Mouse (Mus musculus) Patski (cell line): Measurements from ENCODE around the gene Glmp. TPM values are rescaled to one million over a fixed set of nuclear protein-coding genes. Genes with fewer than 3 reads are reported as not detected.
"Not testable (repeated sequence)": the region's sequence is repeated elsewhere in the genome, so short reads cannot be mapped to it uniquely, and the experiment has no call there.

Source experiments
- ATAC-seq: fragments of 100-300 bp; one replicate; pipeline ENCODE4 v1.8.0; 2021
- CTCF ChIA-PET: fragments of 350-600 bp; sonication (Branson Sonifier 250); formaldehyde crosslinking; loops from one replicate; lab custom pipeline; 2022; ENCODE audit warnings: inconsistent platforms; lab: Charles Lee
- POLR2A ChIA-PET: fragments of 350-600 bp; sonication (Branson Sonifier 250); formaldehyde crosslinking; loops from one replicate; lab custom pipeline; 2022; ENCODE audit warnings: antibody characterized with exemption, inconsistent platforms; lab: Charles Lee
- DNase-seq: peaks from one replicate; pipeline ENCODE4 v3.0.0-alpha.2; 2011; ENCODE audit warnings: low read depth, low spot score
- H3K27me3 ChIP-seq: fragments of 371-371 bp; one replicate; pipeline ENCODE4 v1.5.1; 2021
- CTCF ChIP-seq: fragments of 100-300 bp; IDR thresholded peaks from one replicate; pipeline ENCODE4 v1.5.1; 2021
- in situ Hi-C: fragments of 300-500 bp; cut with MboI; formaldehyde crosslinking; loops from 3 replicates; pipeline ENCODE4 v1.11.1; 2018; ENCODE audit warnings: low pct_unique_long_range_greater_than_20kb, mixed read lengths
- polyA plus RNA-seq: library from polyadenylated mRNA; unstranded; gene quantifications from one replicate; pipeline ENCODE4 v1.2.3, GENCODE M21; 2021

Glmp gene
- polyA plus RNA-seq, 1 experiment from 2014 or later = 590 TPM

DNA sequence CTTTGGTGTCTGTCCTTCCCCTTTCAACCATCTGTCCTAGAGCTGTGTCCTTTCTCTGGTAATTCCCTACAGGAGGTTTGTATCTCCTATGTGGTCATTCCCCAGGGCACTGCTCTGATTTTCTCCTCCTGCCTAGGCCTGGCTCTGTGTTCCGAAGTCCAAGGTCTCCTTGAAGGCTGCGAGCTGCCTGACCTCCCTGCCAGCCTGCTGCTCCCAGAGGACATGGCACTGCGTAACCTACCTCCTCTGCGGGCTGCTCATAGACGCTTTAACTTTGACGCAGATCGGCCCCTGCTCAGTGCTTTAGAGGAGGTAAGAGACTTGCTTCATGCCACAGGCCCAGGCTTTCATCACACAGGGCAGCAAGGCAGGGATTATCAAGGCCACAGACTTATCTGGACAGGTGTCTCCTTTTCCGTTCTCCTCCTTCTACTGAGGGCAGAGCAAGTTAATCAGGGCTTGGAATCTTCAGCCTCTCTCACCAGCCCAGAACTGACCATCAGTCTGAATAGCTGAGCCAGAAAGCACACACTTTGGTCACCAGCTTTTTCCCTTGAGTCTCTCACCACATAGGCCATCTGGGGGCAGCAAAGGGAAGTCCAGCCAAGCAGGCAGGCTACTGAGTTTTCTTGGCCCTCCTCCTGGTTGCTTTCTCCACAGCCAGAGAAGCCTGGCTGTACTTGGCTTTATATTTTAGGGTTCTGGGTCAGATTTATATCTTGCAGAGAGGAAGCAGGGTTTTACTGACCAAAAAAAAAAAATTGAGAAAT is 29.8 kb downstream of the Glmp start:
- TF ChIP-seq CTCF = no peak
- ATAC-seq = no peak
- POLR2A ChIA-PET = interaction anchor here (0.6 kb wide), 2 partner anchors 41 to 601 kb away, joined by 4 read pairs; no protein-coding TSS in a partner anchor
- DNase-seq = no peak
- in situ Hi-C loops = no loop called here
- H3K27me3 ChIP-seq = no peaks in the 10 kb centered on the region
- CTCF ChIA-PET = interaction anchor here (0.8 to 1.3 kb wide), 2 partner anchors 10 to 12 kb away, joined by 4 to 5 read pairs; partner anchors contain the start of gene Paqr6

DNA sequence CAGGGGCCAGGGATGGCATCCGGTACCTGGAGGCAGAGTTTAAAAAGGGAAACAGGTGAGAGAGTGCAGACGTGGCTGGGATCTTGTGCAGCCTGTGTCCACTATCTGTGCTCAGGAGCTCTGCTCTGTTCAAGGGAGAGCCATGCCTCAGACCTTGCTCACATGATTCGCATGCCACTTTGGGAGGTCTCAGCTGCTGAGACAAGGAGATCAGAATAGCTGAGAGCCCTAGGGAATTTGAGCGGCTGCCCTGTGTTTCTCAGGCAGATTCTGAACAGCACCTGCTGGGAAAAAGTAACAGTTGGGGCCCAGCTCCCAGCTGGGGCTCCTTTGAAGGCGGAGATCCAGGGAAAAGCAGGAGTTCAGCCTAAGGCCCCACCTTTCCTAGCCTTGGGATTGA is 34.8 kb downstream of the Glmp start:
- TF ChIP-seq CTCF = no peak
- no peak for DNase-seq
- in situ Hi-C loops = no loop called here
- CTCF ChIA-PET = interaction anchor here (1.1 to 1.2 kb wide), 3 partner anchors 14 to 28 kb away, joined by 3 to 5 read pairs (median 4); no protein-coding TSS in a partner anchor
- ATAC-seq = no peak
- H3K27me3 ChIP-seq = no peaks in the 10 kb centered on the region
- POLR2A ChIA-PET = interaction anchor here (0.8 kb wide), 1 partner anchor 11 kb away, joined by 3 read pairs; no protein-coding TSS in a partner anchor

DNA sequence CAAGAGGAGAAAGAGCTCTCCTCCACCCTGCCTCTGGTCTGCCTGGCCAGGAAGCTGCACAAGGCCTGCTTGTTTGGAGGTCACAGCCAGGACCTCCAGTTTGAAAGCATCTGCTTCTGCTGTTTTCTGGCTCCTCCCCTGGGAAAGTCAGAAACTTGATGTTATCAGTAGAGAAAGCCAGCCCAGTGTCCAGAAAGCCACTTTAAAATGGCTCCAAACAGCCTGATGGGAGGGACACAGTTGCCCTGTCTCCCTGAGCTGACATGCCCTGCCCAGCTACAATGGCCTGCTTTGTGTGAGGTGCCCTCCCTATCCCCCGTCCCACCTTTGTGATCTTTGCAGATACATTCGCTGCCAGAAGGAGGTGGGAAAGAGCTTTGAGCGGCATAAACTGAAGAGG is 35.2 kb downstream of the Glmp start:
- in situ Hi-C loops = no loop called here
- ATAC-seq (no peak), DNase-seq (no peak)
- ChIA-PET POLR2A (interaction anchor here (1.0 kb wide), 1 partner anchor 8 kb away, joined by 3 read pairs; no protein-coding TSS in a partner anchor), CTCF (interaction anchor here (0.8 to 1.2 kb wide), 3 partner anchors 14 to 28 kb away, joined by 3 to 4 read pairs (median 3); no protein-coding TSS in a partner anchor)
- H3K27me3 ChIP-seq = no peaks in the 10 kb centered on the region
- TF ChIP-seq CTCF = no peak

DNA sequence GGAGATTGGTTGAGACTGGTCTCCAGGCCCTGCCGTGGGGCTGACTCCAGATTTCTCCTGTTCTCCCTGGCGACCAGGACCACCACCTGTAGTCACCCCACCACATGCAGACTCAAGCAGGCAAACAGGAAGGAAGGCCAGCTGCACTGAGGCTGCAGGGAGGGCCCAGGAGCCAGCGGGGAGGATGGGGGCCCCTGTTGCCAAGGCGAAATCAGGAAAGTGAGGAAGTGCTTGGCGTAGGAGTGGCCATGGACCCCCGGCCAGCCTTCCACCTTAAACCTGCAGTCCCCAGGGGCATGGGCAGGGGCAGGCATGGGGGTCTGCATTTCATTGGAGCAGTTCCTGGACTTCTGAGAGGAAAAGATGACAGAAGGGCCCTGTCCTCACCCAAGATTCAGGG is 36.3 kb downstream of the Glmp start:
- in situ Hi-C loops = no loop called here
- ChIA-PET POLR2A (interaction anchor here (1.0 kb wide), 1 partner anchor 9 kb away, joined by 3 read pairs; no protein-coding TSS in a partner anchor), CTCF (interaction anchor here (1.0 kb wide), 1 partner anchor 9 kb away, joined by 3 read pairs; no protein-coding TSS in a partner anchor)
- ATAC-seq = no peak
- no peak for TF ChIP-seq CTCF
- DNase-seq = no peak
- H3K27me3 ChIP-seq = no peaks in the 10 kb centered on the region

DNA sequence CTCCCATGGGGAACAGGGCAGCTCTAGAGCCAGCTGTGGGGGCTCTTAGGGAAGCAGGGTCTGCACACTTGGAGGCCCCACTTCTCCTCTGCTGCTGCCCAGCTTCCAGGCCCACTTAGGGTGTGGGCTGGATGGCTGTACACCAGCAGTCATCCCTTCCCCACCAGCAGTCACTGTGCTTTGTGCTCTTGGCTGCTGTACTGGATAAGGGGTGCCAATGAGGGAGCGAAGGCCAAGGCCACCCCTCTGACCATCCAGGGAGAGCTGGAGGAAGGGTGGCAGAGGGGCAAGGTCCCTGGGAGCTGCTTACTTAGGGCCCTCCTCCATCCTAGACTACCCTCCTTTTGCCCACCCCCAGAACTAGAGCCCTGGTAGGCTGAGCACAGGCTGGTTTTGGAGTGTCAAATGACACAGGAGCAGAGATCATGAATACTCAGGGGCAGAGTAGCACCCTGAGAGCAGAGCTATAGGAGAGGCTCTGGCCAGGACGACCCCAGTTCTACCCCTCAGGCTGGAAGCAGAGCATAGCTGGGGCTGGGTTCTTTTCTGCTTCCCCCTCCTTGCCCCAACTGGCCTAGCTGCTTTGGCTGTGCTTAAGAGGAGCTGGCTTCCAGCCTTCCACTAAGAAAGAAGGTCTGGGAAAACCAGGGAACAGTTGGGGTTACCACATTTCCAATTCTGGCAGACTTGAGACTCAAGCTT is 36.9 kb downstream of the Glmp start:
- POLR2A ChIA-PET = interaction anchor here (0.6 to 0.9 kb wide), 4 partner anchors 10 to 41 kb away, joined by 3 read pairs; no protein-coding TSS in a partner anchor
- no peak for TF ChIP-seq CTCF
- H3K27me3 ChIP-seq = no peaks in the 10 kb centered on the region
- in situ Hi-C loops = no loop called here
- ATAC-seq (no peak), DNase-seq (no peak)
- CTCF ChIA-PET = interaction anchor here (1.0 kb wide), 1 partner anchor 10 kb away, joined by 3 read pairs; no protein-coding TSS in a partner anchor

DNA sequence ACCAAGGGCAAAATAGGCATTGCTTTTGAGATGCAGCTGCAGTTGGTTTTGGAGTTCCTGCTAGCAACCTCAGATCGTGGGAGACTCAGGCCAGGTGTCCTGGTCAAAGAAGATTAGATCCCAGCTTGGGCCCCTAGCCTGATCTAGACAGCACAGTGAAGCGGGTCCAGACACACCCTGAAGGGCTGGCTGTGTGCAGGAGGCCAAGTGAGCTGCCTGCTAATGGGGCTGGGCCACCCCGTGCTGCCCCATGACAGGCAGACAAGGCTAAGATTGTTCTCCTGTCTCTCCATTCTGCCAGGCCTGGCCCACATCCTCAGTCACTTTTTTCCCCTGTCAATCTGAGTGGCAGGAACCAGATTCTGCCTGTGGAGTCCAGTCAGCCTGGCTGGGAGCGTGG is 38.9 kb downstream of the Glmp start:
- H3K27me3 ChIP-seq = no peaks in the 10 kb centered on the region
- no peak for DNase-seq
- no peak for ATAC-seq
- no peak for TF ChIP-seq CTCF
- POLR2A ChIA-PET = no interaction called here
- in situ Hi-C loops = no loop called here
- CTCF ChIA-PET = interaction anchor here (1.6 kb wide), 1 partner anchor 10 kb away, joined by 5 read pairs; no protein-coding TSS in a partner anchor

DNA sequence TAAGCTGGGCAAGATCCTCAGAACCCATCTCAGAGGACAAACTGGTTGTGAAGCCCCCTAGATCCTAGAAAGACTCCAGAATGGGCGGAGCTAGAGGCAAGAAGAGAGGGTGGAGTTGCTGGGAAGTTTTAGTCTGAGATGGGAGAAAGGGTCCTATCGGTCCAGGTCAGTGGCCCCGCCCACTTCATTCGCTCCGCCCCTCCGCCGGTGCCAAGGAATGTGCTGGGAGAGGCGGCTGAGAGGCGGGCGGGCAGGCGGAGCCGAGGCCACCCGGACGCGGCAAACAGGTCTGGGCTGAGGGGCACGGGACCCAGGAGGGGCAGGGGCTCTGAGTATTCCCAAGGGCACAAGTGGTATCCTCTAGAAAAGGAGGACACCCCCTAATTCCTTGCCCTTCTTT is 39.5 kb downstream of the Glmp start, which contains the start of gene Paqr6:
Gene Paqr6 (plus strand): TSS at position 248 of the 400 bp plus-strand sequence.
- no peak for DNase-seq
- TF ChIP-seq CTCF = no peak
- in situ Hi-C loops = no loop called here
- ChIA-PET POLR2A (no interaction called here), CTCF (interaction anchor here (1.6 kb wide), 1 partner anchor 10 kb away, joined by 5 read pairs; no protein-coding TSS in a partner anchor)
- H3K27me3 ChIP-seq = no peaks in the 10 kb centered on the region
- ATAC-seq = no peak

DNA sequence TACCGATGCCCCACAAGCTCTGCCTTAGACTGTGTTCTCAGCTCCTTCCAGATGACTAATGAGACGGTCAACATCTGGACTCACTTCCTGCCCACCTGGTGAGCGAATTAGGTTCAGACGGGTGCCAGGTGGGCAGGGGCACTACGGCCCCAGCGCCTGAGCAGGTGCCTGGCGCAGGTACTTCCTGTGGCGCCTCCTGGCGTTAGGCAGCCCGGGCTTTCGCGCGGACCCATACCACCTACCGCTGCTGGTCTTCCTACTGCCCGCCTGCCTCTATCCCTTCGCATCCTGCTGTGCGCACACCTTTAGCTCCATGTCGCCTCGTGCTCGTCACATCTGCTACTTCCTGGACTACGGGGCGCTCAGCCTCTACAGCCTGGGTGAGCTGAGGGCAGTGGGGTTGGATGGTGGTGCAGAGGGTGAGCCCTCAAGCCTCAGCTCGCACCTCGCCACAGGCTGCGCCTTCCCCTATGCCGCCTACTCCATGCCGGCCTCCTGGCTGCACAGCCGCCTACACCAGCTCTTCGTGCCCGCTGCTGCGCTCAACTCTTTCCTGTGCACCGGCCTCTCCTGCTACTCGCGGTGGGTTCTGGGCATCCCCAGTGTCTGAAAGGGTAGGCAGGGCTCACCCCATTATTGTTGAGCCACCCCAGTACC is 41.0 kb downstream of the Glmp start:
- no peak for TF ChIP-seq CTCF
- no peaks in the 10 kb centered on the region for H3K27me3 ChIP-seq
- POLR2A ChIA-PET = interaction anchor here (0.6 kb wide), 1 partner anchor 48 kb away, joined by 4 read pairs; no protein-coding TSS in a partner anchor
- CTCF ChIA-PET = no interaction called here
- no peak for DNase-seq
- ATAC-seq = no peak
- in situ Hi-C loops = no loop called here

DNA sequence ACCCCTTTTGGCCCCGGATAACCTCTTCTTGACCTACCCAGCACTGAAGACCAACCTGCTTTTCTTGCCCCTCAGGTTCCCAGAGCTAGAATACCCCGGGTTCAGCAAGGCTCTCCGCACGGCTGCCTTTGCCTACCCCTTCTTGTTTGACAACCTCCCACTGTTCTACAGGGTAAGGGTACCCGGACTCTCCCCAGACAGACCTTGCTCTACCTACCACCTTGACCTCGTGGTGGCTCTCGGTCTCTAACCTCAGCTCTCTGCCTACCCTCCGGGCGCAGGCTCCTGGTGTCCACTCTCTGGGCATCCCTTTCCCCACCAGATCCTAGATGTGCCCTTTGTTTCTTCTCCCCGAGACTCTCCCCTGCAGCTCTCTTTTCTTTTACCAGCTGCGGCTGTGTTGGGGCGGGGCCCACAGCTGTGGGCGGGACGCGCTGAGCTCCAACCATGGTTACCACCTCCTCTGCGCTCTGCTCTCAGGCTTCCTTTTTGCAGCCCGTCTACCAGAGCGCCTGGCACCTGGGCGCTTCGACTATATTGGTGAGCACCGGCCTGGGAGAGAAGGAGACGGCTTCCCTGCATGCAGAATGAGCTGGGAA is 42.1 kb downstream of the Glmp start:
- ATAC-seq = peak; percentile 20
- DNase-seq, H3K27me3 ChIP-seq, CTCF ChIA-PET, POLR2A ChIA-PET, in situ Hi-C loops: not testable (repeated sequence)

DNA sequence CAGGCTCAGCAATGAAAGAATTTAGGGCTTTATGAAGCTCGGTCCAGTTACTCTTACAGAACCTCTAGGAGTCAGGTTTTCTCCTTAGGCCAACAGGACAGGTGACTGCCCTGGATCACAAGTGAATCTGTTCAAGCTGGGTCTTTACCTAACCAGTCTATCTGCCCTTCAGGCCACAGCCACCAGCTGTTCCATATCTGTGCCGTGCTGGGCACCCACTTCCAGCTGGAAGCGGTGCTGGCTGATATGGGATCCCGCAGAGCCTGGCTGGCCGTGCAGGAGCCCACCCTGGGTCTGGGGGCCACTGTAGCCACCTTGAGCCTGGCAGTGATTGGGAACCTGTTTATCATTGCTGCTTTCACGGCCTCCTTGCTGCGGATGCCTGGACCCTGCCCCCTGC is 42.7 kb downstream of the Glmp start:
- in situ Hi-C loops, H3K27me3 ChIP-seq, DNase-seq, CTCF ChIA-PET, ATAC-seq, POLR2A ChIA-PET: not testable (repeated sequence)

DNA sequence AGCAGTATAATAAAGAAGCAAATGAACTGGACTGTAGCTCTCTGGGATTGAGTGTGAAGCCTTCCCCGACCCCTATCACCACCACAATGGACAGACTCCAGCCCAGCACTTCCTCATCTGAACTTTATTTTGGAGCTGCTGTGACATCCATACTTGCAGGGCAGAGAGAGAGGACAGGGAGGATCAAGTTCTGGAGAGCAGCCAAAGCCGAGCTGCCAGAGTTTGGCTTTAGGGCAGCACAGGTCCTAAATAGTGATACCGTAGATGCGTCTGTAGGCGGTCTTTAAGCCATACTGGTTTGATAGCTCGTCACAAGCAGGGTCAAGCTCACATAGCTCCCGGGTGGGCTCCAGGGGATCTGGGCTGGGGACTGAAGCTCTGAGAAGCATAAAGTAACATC is 43.7 kb downstream of the Glmp start:
- DNase-seq, H3K27me3 ChIP-seq, in situ Hi-C loops, ATAC-seq, CTCF ChIA-PET, POLR2A ChIA-PET: not testable (repeated sequence)

DNA sequence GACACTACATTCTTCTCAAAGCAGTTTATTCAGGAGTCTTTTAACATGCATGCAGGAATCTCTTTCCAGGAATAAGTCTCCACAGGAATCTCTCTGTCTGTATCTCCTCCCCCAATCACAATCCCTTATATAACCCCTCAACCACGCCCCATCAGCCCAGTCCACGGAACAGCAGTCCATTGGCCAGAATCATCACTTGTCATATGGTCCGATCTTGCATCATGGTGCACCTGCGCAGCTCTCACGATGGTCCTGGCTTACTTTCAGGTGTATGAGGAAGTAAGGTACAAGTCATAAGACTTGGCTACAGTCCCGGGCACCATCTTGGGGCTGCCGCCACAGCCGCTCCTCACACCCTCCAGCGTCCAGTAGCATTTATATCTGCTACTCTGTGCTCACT is 47.8 kb downstream of the Glmp start, which contains the start of gene Bglap3:
Gene Bglap3 (minus strand): TSS at position 101 of the 400 bp plus-strand sequence.
- in situ Hi-C loops, POLR2A ChIA-PET, CTCF ChIA-PET, DNase-seq, ATAC-seq, H3K27me3 ChIP-seq: not testable (repeated sequence)

DNA sequence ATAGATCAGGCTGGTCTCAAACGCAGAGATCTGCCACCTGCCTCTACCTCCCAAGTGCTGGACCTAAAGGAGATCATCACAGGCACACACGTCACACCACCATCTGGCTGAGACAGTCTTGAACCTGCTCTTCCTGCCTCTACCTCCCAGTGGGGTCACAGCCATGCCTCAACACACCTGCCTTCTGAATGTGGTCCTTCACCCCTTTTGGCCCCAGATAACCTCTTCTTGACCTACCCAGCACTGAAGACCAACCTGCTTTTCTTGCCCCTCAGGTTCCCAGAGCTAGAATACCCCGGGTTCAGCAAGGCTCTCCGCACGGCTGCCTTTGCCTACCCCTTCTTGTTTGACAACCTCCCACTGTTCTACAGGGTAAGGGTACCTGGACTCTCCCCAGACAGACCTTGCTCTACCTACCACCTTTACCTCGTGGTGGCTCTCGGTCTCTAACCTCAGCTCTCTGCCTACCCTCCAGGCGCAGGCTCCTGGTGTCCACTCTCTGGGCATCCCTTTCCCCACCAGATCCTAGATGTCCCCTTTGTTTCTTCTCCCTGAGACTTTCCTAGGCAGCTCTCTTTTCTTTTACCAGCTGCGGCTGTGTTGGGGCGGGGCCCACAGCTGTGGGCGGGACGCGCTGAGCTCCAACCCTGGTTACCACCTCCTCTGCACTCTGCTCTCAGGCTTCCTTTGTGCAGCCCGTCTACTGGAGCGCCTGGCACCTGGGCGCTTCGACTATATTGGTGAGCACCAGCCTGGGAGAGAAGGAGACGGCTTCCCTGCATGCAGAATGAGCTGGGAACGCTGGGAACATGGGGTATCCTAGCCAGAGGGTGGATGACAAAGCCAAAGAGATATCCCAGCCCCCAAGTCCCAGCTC is 51.2 kb downstream of the Glmp start:
- ATAC-seq, H3K27me3 ChIP-seq, DNase-seq, POLR2A ChIA-PET, in situ Hi-C loops, CTCF ChIA-PET: not testable (repeated sequence)
